Comparison of ENCODE assay signal across 25 mouse cellular contexts in genomic region chr8:120017786-120018185, GRCm38 (mm10). TPM values are rescaled to one million over a fixed set of nuclear protein-coding genes. Genes with fewer than 3 reads are reported as not detected.
DNase-seq lines count a peak whose midpoint lies in the region; ATAC-seq lines count a peak whose summit lies in the region.
"Had no signal": no experiment of that assay in that cellular context is flagged by ENCODE, and none has a peak within 500 bp of the region (broad histone marks: within the 10 kb centered on the region; RNA-seq: fewer than 3 reads in every experiment).

No protein-coding gene starts in this region.

- DNase-seq in kidney, adult 18-20 months = peak; percentile 62
- DNase-seq in kidney, adult 9 months = peak; percentile 90
- no peak for DNase-seq in kidney, postnatal 10 days
- no peak for DNase-seq in midbrain, embryonic 10.5 days (ENCODE audit: low spot score)
- DNase-seq: adrenal gland, adult 8-10 months; adrenal gland, postnatal 25 days; cerebellum, adult 11-12 months; cerebellum, adult 8-10 months; cerebellum, postnatal 36 days; embryo, embryonic 11 days; gastrocnemius, postnatal 25 days; heart, adult 18-20 months; heart, postnatal 10 days; heart, postnatal 36 days had no signal

- 98% methylated on average over 6 of the region's 6 CpGs for WGBS in kidney, embryonic 14.5 days
- WGBS in midbrain, embryonic 10.5 days = 96% methylated on average over 6 of the region's 6 CpGs
- 97% methylated on average over 6 of the region's 6 CpGs for WGBS in midbrain, embryonic 16.5 days

- no peak overlapping the region for H3K27ac ChIP-seq in kidney, embryonic 14.5 days (ENCODE audit: low read depth, low read length)
- peak overlapping the region; percentile 68 for H3K27ac ChIP-seq in midbrain, embryonic 10.5 days (replicated peaks)
- H3K27ac ChIP-seq in midbrain, embryonic 16.5 days (ENCODE audit: low read length) = no peak overlapping the region
- H3K27ac ChIP-seq: embryonic facial prominence, embryonic 10.5 days; embryonic facial prominence, embryonic 13.5 days; forebrain, embryonic 12.5 days; forebrain, embryonic 15.5 days; heart, embryonic 15.5 days; hindbrain, embryonic 14.5 days had no signal

- ATAC-seq in kidney, embryonic 14.5 days (ENCODE audit: low FRiP score, low TSS enrichment) = no peak
- ATAC-seq in midbrain, embryonic 16.5 days = no peak
- ATAC-seq: activated CD4-positive, CD25-positive, alpha-beta regulatory T cell, adult 4 months; forebrain, embryonic 15.5 days had no signal

- H3K36me3 ChIP-seq in kidney, embryonic 14.5 days (ENCODE audit: control insufficient read depth, insufficient read depth, low read length) = no peaks in the 10 kb centered on the region
- no peaks in the 10 kb centered on the region for H3K36me3 ChIP-seq in midbrain, embryonic 10.5 days
- H3K36me3 ChIP-seq in midbrain, embryonic 16.5 days (ENCODE audit: control insufficient read depth, insufficient read depth, low read length) = no peaks in the 10 kb centered on the region
- H3K36me3 ChIP-seq: embryonic facial prominence, embryonic 13.5 days; forebrain, embryonic 12.5 days; forebrain, embryonic 15.5 days; heart, embryonic 15.5 days had no signal

- H3K4me1 ChIP-seq in kidney, embryonic 14.5 days (ENCODE audit: control insufficient read depth, insufficient read depth, low read length) = peaks cover 12% of the 10 kb centered on the region
- H3K4me1 ChIP-seq in midbrain, embryonic 10.5 days = peaks cover 57% of the 10 kb centered on the region
- H3K4me1 ChIP-seq in midbrain, embryonic 16.5 days (ENCODE audit: control insufficient read depth, insufficient read depth, low read length) = no peaks in the 10 kb centered on the region; the same call in 1 of the 2 replicates
- H3K4me1 ChIP-seq: forebrain, embryonic 12.5 days; forebrain, embryonic 15.5 days had no signal

- no peaks in the 10 kb centered on the region for H3K9me3 ChIP-seq in kidney, embryonic 14.5 days (ENCODE audit: control insufficient read depth, low read length)
- H3K9me3 ChIP-seq in midbrain, embryonic 10.5 days (replicated peaks) = no peaks in the 10 kb centered on the region
- no peaks in the 10 kb centered on the region for H3K9me3 ChIP-seq in midbrain, embryonic 16.5 days (replicated peaks; ENCODE audit: control insufficient read depth, low read length, poor library complexity, severe bottlenecking)
- H3K9me3 ChIP-seq: embryonic facial prominence, embryonic 10.5 days; embryonic facial prominence, embryonic 13.5 days; forebrain, embryonic 12.5 days; forebrain, embryonic 15.5 days; heart, embryonic 15.5 days had no signal

- no peak overlapping the region for H3K9ac ChIP-seq in kidney, embryonic 14.5 days (ENCODE audit: low read depth, low read length)
- no peak overlapping the region for H3K9ac ChIP-seq in midbrain, embryonic 16.5 days (ENCODE audit: low read depth, low read length)
- H3K9ac ChIP-seq: embryonic facial prominence, embryonic 13.5 days; forebrain, embryonic 12.5 days; forebrain, embryonic 15.5 days; heart, embryonic 12.5 days; heart, embryonic 15.5 days; hindbrain, embryonic 14.5 days had no signal

- H3K27me3 ChIP-seq in kidney, embryonic 14.5 days (ENCODE audit: control insufficient read depth, insufficient read depth, low read length) = no peaks in the 10 kb centered on the region
- H3K27me3 ChIP-seq in midbrain, embryonic 10.5 days (ENCODE audit: low read depth, poor library complexity, severe bottlenecking) = 0 out of 2 replicates have a peak, but pooled peaks cover 9% of the 10 kb centered on the region
- no peaks in the 10 kb centered on the region for H3K27me3 ChIP-seq in midbrain, embryonic 16.5 days (ENCODE audit: control insufficient read depth, insufficient read depth, low read depth, low read length)
- H3K27me3 ChIP-seq: embryonic facial prominence, embryonic 13.5 days; forebrain, embryonic 12.5 days; forebrain, embryonic 15.5 days; heart, embryonic 12.5 days had no signal

- no peak overlapping the region for H3K4me2 ChIP-seq in kidney, embryonic 14.5 days (replicated peaks; ENCODE audit: low read depth, low read length)
- H3K4me2 ChIP-seq in midbrain, embryonic 16.5 days (ENCODE audit: low read length) = no peak overlapping the region
- H3K4me2 ChIP-seq: embryonic facial prominence, embryonic 13.5 days; forebrain, embryonic 12.5 days; forebrain, embryonic 15.5 days; heart, embryonic 12.5 days; heart, embryonic 15.5 days; hindbrain, embryonic 14.5 days had no signal

- H3K4me3 ChIP-seq in kidney, embryonic 14.5 days (ENCODE audit: low read length) = no peak overlapping the region
- no peak overlapping the region for H3K4me3 ChIP-seq in midbrain, embryonic 10.5 days
- no peak overlapping the region for H3K4me3 ChIP-seq in midbrain, embryonic 16.5 days (ENCODE audit: low read depth, low read length)
- H3K4me3 ChIP-seq: embryonic facial prominence, embryonic 10.5 days; embryonic facial prominence, embryonic 13.5 days; erythroblast, embryonic 14.5 days; forebrain, embryonic 12.5 days; forebrain, embryonic 15.5 days; heart, embryonic 12.5 days; heart, embryonic 15.5 days had no signal

RNA-seq across cellular contexts. Expression of gene Crispld2, which starts 25.5 kb away (rescaled TPM):
- polyA plus RNA-seq in kidney, embryonic 14.5 days (2014; fragmentation: Nextera tagmentation; extraction: Ambion mirVana) = 4.9 and 5.2 TPM in 2 replicates
- polyA plus RNA-seq in midbrain, embryonic 10.5 days (2016; fragmentation: Nextera tagmentation; extraction: Ambion mirVana) = 2.9 and 4.0 TPM in 2 replicates
- polyA plus RNA-seq in midbrain, embryonic 16.5 days (2015; fragmentation: Nextera tagmentation; extraction: Ambion mirVana) = 2.0 and 2.4 TPM in 2 replicates
- polyA plus RNA-seq: activated CD4-positive, CD25-positive, alpha-beta regulatory T cell, adult 4 months; erythroblast, embryonic 14.5 days had no signal

Comparison
In these comparisons a context has a peak if more than half of its experiments do, and no peak if none do; other contexts are left out.
1. DNase-seq: peak in kidney, adult 18-20 months (single experiment) and kidney, adult 9 months (single experiment); none in kidney, postnatal 10 days (single experiment) and midbrain, embryonic 10.5 days (single experiment).